ENCODE assay signal across 9 mouse cellular contexts in the genomic region with DNA sequence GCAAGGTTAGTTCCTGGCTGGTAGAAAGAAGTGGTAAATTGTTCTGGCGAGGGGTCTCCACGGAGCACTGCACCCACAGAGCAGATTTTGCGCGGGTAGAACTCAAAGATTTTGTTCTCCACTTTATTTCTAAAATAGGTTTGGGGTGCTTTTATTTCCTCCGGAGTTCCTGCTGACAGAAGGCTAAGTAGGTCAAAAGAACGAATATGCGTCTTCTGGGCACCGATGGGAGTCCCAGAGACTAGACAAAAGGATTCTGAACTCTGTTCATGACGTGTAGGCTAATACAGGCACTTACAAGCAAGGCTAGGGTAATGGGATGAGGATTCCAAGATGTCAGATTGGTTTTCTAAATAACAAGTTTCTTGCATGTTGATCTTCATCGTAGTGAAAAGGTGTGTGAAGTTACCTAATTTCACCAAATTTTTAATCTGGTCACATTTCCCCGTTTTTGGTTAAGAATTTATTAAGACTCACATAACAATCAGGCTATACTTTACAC. TPM values are rescaled to one million over a fixed set of nuclear protein-coding genes. Genes with fewer than 3 reads are reported as not detected.
DNase-seq lines count a peak whose midpoint lies in the region; ATAC-seq and TF ChIP-seq lines count a peak whose summit lies in the region.
"Had no signal": no experiment of that assay in that cellular context is flagged by ENCODE, and none has a peak within 500 bp of the region (broad histone marks: within the 10 kb centered on the region; RNA-seq: fewer than 3 reads in every experiment).

No protein-coding gene starts in this region.

- H3K27me3 ChIP-seq in heart, embryonic 13.5 days (replicated peaks) = no peaks in the 10 kb centered on the region
- no peaks in the 10 kb centered on the region for H3K27me3 ChIP-seq in E14TG2a.4 (ENCODE audit: insufficient read depth, low read length)
- H3K27me3 ChIP-seq in forebrain, embryonic 15.5 days = no peaks in the 10 kb centered on the region

- peak overlapping the region; percentile 88 for H3K4me3 ChIP-seq in heart, embryonic 13.5 days
- H3K4me3 ChIP-seq in E14TG2a.4 (replicated peaks; ENCODE audit: low read length) (peak overlapping the region; percentile 96), macrophage (ENCODE audit: inconsistent target) (peak overlapping the region; percentile 90)
- peak overlapping the region; percentile 71 for H3K4me3 ChIP-seq in forebrain, embryonic 15.5 days

- peak overlapping the region; percentile 87 for H3K4me2 ChIP-seq in heart, embryonic 13.5 days
- H3K4me2 ChIP-seq in forebrain, embryonic 15.5 days (replicated peaks) = peak overlapping the region; percentile 84

- H3K36me3 ChIP-seq in heart, embryonic 13.5 days = peaks cover 41% of the 10 kb centered on the region
- H3K36me3 ChIP-seq in E14TG2a.4 (ENCODE audit: insufficient read depth, low read length) (peaks cover 73% of the 10 kb centered on the region), macrophage (ENCODE audit: inconsistent target) (peaks cover 25% of the 10 kb centered on the region)
- H3K36me3 ChIP-seq in forebrain, embryonic 15.5 days = peaks cover 26% of the 10 kb centered on the region

- WGBS in heart, embryonic 13.5 days = 4% methylated on average over 11 of the region's 11 CpGs
- 4% methylated on average over 11 of the region's 11 CpGs for WGBS in forebrain, embryonic 15.5 days
- WGBS in macrophage (ENCODE audit: missing documents) = 6% methylated on average over 11 of the region's 11 CpGs

- peak overlapping the region; percentile 96 for H3K9ac ChIP-seq in heart, embryonic 13.5 days
- peak overlapping the region; percentile 78 for H3K9ac ChIP-seq in forebrain, embryonic 15.5 days (replicated peaks)

- peaks cover 60% of the 10 kb centered on the region for H3K79me2 ChIP-seq in macrophage (ENCODE audit: inconsistent target)

- no peak for TF ChIP-seq CTCF in E14TG2a.4 (conservative IDR thresholded peaks at IDR 0.05; ENCODE audit: low read length)

- no peak for ATAC-seq in heart, embryonic 13.5 days (ENCODE audit: extremely low read depth, insufficient number of reproducible peaks, low FRiP score, low TSS enrichment)
- no peak for ATAC-seq in forebrain, embryonic 15.5 days (replicated peaks)
- no peak for ATAC-seq in megakaryocyte-erythroid progenitor cell, adult 5-6 weeks (replicated peaks; ENCODE audit: low FRiP score, low TSS enrichment, poor library complexity, severe bottlenecking)

- peaks cover 39% of the 10 kb centered on the region for H3K4me1 ChIP-seq in heart, embryonic 13.5 days
- peaks cover 56% of the 10 kb centered on the region for H3K4me1 ChIP-seq in E14TG2a.4 (replicated peaks; ENCODE audit: low read depth, low read length)
- H3K4me1 ChIP-seq in forebrain, embryonic 15.5 days = peaks cover 39% of the 10 kb centered on the region

- H3K9me3 ChIP-seq in heart, embryonic 13.5 days = no peaks in the 10 kb centered on the region
- no peaks in the 10 kb centered on the region for H3K9me3 ChIP-seq in E14TG2a.4 (ENCODE audit: low read length)
- H3K9me3 ChIP-seq in forebrain, embryonic 15.5 days = no peaks in the 10 kb centered on the region

- H3K27ac ChIP-seq in heart, embryonic 13.5 days (replicated peaks) = peak overlapping the region; percentile 85
- H3K27ac ChIP-seq in forebrain, embryonic 15.5 days (replicated peaks) = peak overlapping the region; percentile 69
- peak overlapping the region; percentile 74 for H3K27ac ChIP-seq in macrophage

- no peak for DNase-seq in heart, postnatal 10 days
- DNase-seq in adrenal gland, adult 2 months = no peak
- DNase-seq in testis, postnatal 14 days (ENCODE audit: low spot score) = no peak

- intact Hi-C loops in heart, postnatal 10 days (cut with DNase I) = loop anchor here (5.0 kb wide), 1 partner anchor 42 kb away; no protein-coding TSS in a partner anchor

RNA-seq across cellular contexts. Expression of gene Nudcd2, which starts 0.8 kb away (rescaled TPM):
- 102 and 106 TPM in 2 replicates for polyA plus RNA-seq in heart, embryonic 13.5 days (2015; fragmentation: Nextera tagmentation; extraction: Ambion mirVana)
- 10 to 100 TPM; 22.1 to 22.6 TPM for total RNA-seq in heart, postnatal 10 days (2021)
- polyA plus RNA-seq in forebrain, embryonic 15.5 days (2015; fragmentation: Nextera tagmentation; extraction: Ambion mirVana) = 78.7 and 80.2 TPM in 2 replicates
- 10 to 100 TPM in 19 of 26 experiments, 1 to 10 TPM in 7; 3.3 to 55.8 (median 18.0) TPM for total RNA-seq in macrophage (2018; cell fraction: chromatin; rRNA removed)
- total RNA-seq in macrophage (2018; cell fraction: cytosol; rRNA removed) = 10 to 100 TPM; 19.9 to 45.8 (median 28.3) TPM
- 10 to 100 TPM in 22 of 26 experiments, 1 to 10 TPM in 4; 6.1 to 48.9 (median 15.6) TPM for total RNA-seq in macrophage (2018; cell fraction: nucleus; rRNA removed)
- 35.8 to 54.5 TPM (median 53.0 TPM) in 3 replicates for polyA plus RNA-seq in macrophage (2018)
- 84.4 and 118 TPM in 2 replicates for total RNA-seq in megakaryocyte-erythroid progenitor cell, adult 5-6 weeks (2014; fragmentation: Nextera tagmentation)
- total RNA-seq in megakaryocyte-erythroid progenitor cell, adult 5-6 weeks (2017) = 142 and 236 TPM in 2 replicates
- 10 to 100 TPM; 21.1 to 25.2 TPM for total RNA-seq in adrenal gland, adult 2 months (2021)
- polyA plus RNA-seq in adrenal gland, adult 2 months (2012; rRNA removed) = 22.0 and 27.2 TPM in 2 replicates

RNA-seq across cellular contexts. Expression of gene Hmmr, which starts 1.1 kb away (rescaled TPM):
- polyA plus RNA-seq in heart, embryonic 13.5 days (2015; fragmentation: Nextera tagmentation; extraction: Ambion mirVana) = 45.6 and 48.9 TPM in 2 replicates
- 10 to 100 TPM; 10.1 to 10.7 TPM for total RNA-seq in heart, postnatal 10 days (2021)
- 18.2 and 21.0 TPM in 2 replicates for polyA plus RNA-seq in forebrain, embryonic 15.5 days (2015; fragmentation: Nextera tagmentation; extraction: Ambion mirVana)
- total RNA-seq in macrophage (2018; cell fraction: chromatin; rRNA removed) = 10 to 100 TPM in 1 of 26 experiments, 1 to 10 TPM in 15, under 1 TPM in 8, not detected in 2; 0.33 to 13.5 (median 1.5) TPM
- 1 to 10 TPM in 14 of 26 experiments, under 1 TPM in 12; 0.38 to 5.5 (median 1.4) TPM for total RNA-seq in macrophage (2018; cell fraction: cytosol; rRNA removed)
- 1 to 10 TPM in 11 of 26 experiments, under 1 TPM in 15; 0.23 to 6.2 (median 0.91) TPM for total RNA-seq in macrophage (2018; cell fraction: nucleus; rRNA removed)
- polyA plus RNA-seq in macrophage (2018) = 0.32 to 7.1 TPM (median 3.3 TPM) in 3 replicates
- 55.4 and 61.8 TPM in 2 replicates for total RNA-seq in megakaryocyte-erythroid progenitor cell, adult 5-6 weeks (2014; fragmentation: Nextera tagmentation)
- 80.0 and 86.5 TPM in 2 replicates for total RNA-seq in megakaryocyte-erythroid progenitor cell, adult 5-6 weeks (2017)
- 1 to 10 TPM in 1 of 2 experiments, under 1 TPM in 1; 0.76 to 1.4 TPM for total RNA-seq in adrenal gland, adult 2 months (2021)
- polyA plus RNA-seq in adrenal gland, adult 2 months (2012; rRNA removed) = 0.32 and 0.47 TPM in 2 replicates
- total RNA-seq: neutrophil, adult 5-6 weeks had no signal

RNA-seq across cellular contexts. Expression of gene Ccng1, which starts 20.8 kb away (rescaled TPM):
- 119 and 122 TPM in 2 replicates for polyA plus RNA-seq in heart, embryonic 13.5 days (2015; fragmentation: Nextera tagmentation; extraction: Ambion mirVana)
- 100 to 1,000 TPM; 231 TPM for total RNA-seq in heart, postnatal 10 days (2021)
- 28.8 and 30.5 TPM in 2 replicates for polyA plus RNA-seq in forebrain, embryonic 15.5 days (2015; fragmentation: Nextera tagmentation; extraction: Ambion mirVana)
- total RNA-seq in macrophage (2018; cell fraction: chromatin; rRNA removed) = 10 to 100 TPM in 19 of 26 experiments, 1 to 10 TPM in 7; 5.9 to 64.3 (median 19.1) TPM
- total RNA-seq in macrophage (2018; cell fraction: cytosol; rRNA removed) = 100 to 1,000 TPM; 116 to 190 (median 161) TPM
- total RNA-seq in macrophage (2018; cell fraction: nucleus; rRNA removed) = 100 to 1,000 TPM in 2 of 26 experiments, 10 to 100 TPM in 24; 18.2 to 114 (median 49.1) TPM
- polyA plus RNA-seq in macrophage (2018) = 131 to 159 TPM (median 149 TPM) in 3 replicates
- total RNA-seq in megakaryocyte-erythroid progenitor cell, adult 5-6 weeks (2014; fragmentation: Nextera tagmentation) = 73.6 and 76.9 TPM in 2 replicates
- total RNA-seq in megakaryocyte-erythroid progenitor cell, adult 5-6 weeks (2017) = 108 and 119 TPM in 2 replicates
- total RNA-seq in adrenal gland, adult 2 months (2021) = 10 to 100 TPM; 68.0 to 71.7 TPM
- polyA plus RNA-seq in adrenal gland, adult 2 months (2012; rRNA removed) = 17.2 and 17.7 TPM in 2 replicates

RNA-seq across cellular contexts. Expression of gene Mat2b, which starts 39.3 kb away (rescaled TPM):
- 106 and 114 TPM in 2 replicates for polyA plus RNA-seq in heart, embryonic 13.5 days (2015; fragmentation: Nextera tagmentation; extraction: Ambion mirVana)
- 10 to 100 TPM; 95.1 to 96.9 TPM for total RNA-seq in heart, postnatal 10 days (2021)
- polyA plus RNA-seq in forebrain, embryonic 15.5 days (2015; fragmentation: Nextera tagmentation; extraction: Ambion mirVana) = 76.6 and 78.8 TPM in 2 replicates
- 100 to 1,000 TPM in 3 of 26 experiments, 10 to 100 TPM in 21, 1 to 10 TPM in 2; 6.4 to 103 (median 41.3) TPM for total RNA-seq in macrophage (2018; cell fraction: chromatin; rRNA removed)
- total RNA-seq in macrophage (2018; cell fraction: cytosol; rRNA removed) = 10 to 100 TPM; 25.1 to 57.4 (median 48.2) TPM
- 10 to 100 TPM; 11.4 to 84.9 (median 36.2) TPM for total RNA-seq in macrophage (2018; cell fraction: nucleus; rRNA removed)
- polyA plus RNA-seq in macrophage (2018) = 28.8 to 55.1 TPM (median 43.4 TPM) in 3 replicates
- 100.0 and 105 TPM in 2 replicates for total RNA-seq in megakaryocyte-erythroid progenitor cell, adult 5-6 weeks (2014; fragmentation: Nextera tagmentation)
- total RNA-seq in megakaryocyte-erythroid progenitor cell, adult 5-6 weeks (2017) = 124 and 133 TPM in 2 replicates
- 10 to 100 TPM; 61.3 to 92.1 TPM for total RNA-seq in adrenal gland, adult 2 months (2021)
- polyA plus RNA-seq in adrenal gland, adult 2 months (2012; rRNA removed) = 22.9 and 28.7 TPM in 2 replicates
